Mouse (Mus musculus) stomach, embryonic 16.5 days (tissue): ENCODE data around the gene Pkig. TPM values are rescaled to one million over a fixed set of nuclear protein-coding genes. Genes with fewer than 3 reads are reported as not detected.
"Not testable (repeated sequence)": the region's sequence is repeated elsewhere in the genome, so short reads cannot be mapped to it uniquely, and the experiment has no call there.

Experiments used
- ATAC-seq: fragments of 200-750 bp; cut with Nextera tagmentation; 2 replicates; pipeline ENCODE4 v1.8.0; 2017; ENCODE audit warnings: moderate number of reproducible peaks, moderate TSS enrichment; ENCODE audit not compliant: insufficient read depth, low FRiP score
- H3K27ac ChIP-seq: fragments of 300-500 bp; sonication (generic); 2 replicates; pipeline ENCODE4 v1.5.1; 2014; ENCODE audit warnings: low read length
- H3K27me3 ChIP-seq: fragments of 300-500 bp; sonication (generic); 2 replicates; pipeline ENCODE4 v1.6.1; 2014; ENCODE audit warnings: low read length, control low read depth, mixed read lengths; ENCODE audit not compliant: control insufficient read depth, insufficient read depth
- H3K36me3 ChIP-seq: fragments of 300-500 bp; sonication (generic); 2 replicates; pipeline ENCODE4 v1.6.1; 2014; ENCODE audit warnings: low read length; ENCODE audit not compliant: control insufficient read depth, insufficient read depth
- H3K4me1 ChIP-seq: fragments of 300-500 bp; sonication (generic); 2 replicates; pipeline ENCODE4 v1.6.1; 2014; ENCODE audit warnings: low read length, control low read depth, mixed read lengths; ENCODE audit not compliant: control insufficient read depth, insufficient read depth
- H3K4me2 ChIP-seq: fragments of 300-500 bp; sonication (generic); 2 replicates; pipeline ENCODE4 v1.6.1; 2014; ENCODE audit warnings: low read depth, low read length, mixed read lengths
- H3K4me3 ChIP-seq: fragments of 300-500 bp; sonication (generic); replicated peaks from 2 replicates; pipeline ENCODE4 v1.5.1; 2014; ENCODE audit warnings: mild to moderate bottlenecking, low read length
- H3K9ac ChIP-seq: fragments of 300-500 bp; sonication (generic); 2 replicates; pipeline ENCODE4 v1.6.1; 2014; ENCODE audit warnings: low read length
- H3K9me3 ChIP-seq: fragments of 300-500 bp; sonication (generic); replicated peaks from 2 replicates; pipeline ENCODE4 v1.6.1; 2016; ENCODE audit warnings: low read length, control low read depth; ENCODE audit not compliant: control insufficient read depth
- WGBS: fragments of 180-500 bp; shearing (Covaris S2); extraction: QIAGEN DNeasy Blood & Tissue Kit; methylation state at CpG from one replicate; pipeline ENCODE4 v1.1.7; 2014; 5-methylcytosine and 5-hydroxymethylcytosine counted together
- polyA plus RNA-seq: library from polyadenylated mRNA; unstranded; fragments of >200 nt; fragmentation: Nextera tagmentation; extraction: Ambion mirVana; gene quantifications from 2 replicates; pipeline ENCODE4 v1.2.1, GENCODE M21; 2015

The Pkig gene
- polyA plus RNA-seq, 1 experiment from 2014 or later, result 107 TPM

- H3K4me2 ChIP-seq, result peak overlapping the region; percentile 33
- H3K4me1 ChIP-seq, result peaks cover 38% of the 10 kb centered on the region
- H3K27me3 ChIP-seq, result no peaks in the 10 kb centered on the region
- peak; percentile 72 for ATAC-seq
- no peaks in the 10 kb centered on the region for H3K9me3 ChIP-seq
- H3K9ac ChIP-seq, result peak overlapping the region; percentile 40
- WGBS, result 21% methylated on average over 6 of the region's 6 CpGs
- no peaks in the 10 kb centered on the region for H3K36me3 ChIP-seq
- H3K4me3 ChIP-seq, result no peak overlapping the region; the same call in 1 of the 2 replicates
- H3K27ac ChIP-seq, result peak overlapping the region; percentile 64
These were observed 27.6 kb downstream of the Pkig start for GRCm38 (mm10) chr2:163685761-163686200.

- no peaks in the 10 kb centered on the region for H3K36me3 ChIP-seq
- peak overlapping the region; percentile 33 for H3K4me2 ChIP-seq
- no peak for ATAC-seq
- H3K27me3 ChIP-seq, result no peaks in the 10 kb centered on the region
- H3K27ac ChIP-seq, result peak overlapping the region; percentile 64
- H3K9ac ChIP-seq, result peak overlapping the region; percentile 40
- WGBS, result 59% methylated on average over 5 of the region's 5 CpGs
- H3K4me3 ChIP-seq, result no peak overlapping the region
- H3K9me3 ChIP-seq, result no peaks in the 10 kb centered on the region
- H3K4me1 ChIP-seq, result peaks cover 40% of the 10 kb centered on the region
These were observed 28.0 kb downstream of the Pkig start for GRCm38 (mm10) chr2:163686233-163686632.

- ATAC-seq, result no peak
- Histone ChIP-seq H3K4me1 (peaks cover 44% of the 10 kb centered on the region), H3K4me3 (no peak overlapping the region), H3K27ac (no peak overlapping the region), H3K27me3 (no peaks in the 10 kb centered on the region), H3K9me3 (no peaks in the 10 kb centered on the region), H3K9ac (no peak overlapping the region), H3K4me2 (no peak overlapping the region), H3K36me3 (no peaks in the 10 kb centered on the region)
- WGBS, result 66% methylated on average over 3 of the region's 3 CpGs
These were observed 28.7 kb downstream of the Pkig start for GRCm38 (mm10) chr2:163686886-163687285.

- not testable (repeated sequence) for H3K4me3 ChIP-seq, H3K9me3 ChIP-seq, H3K27me3 ChIP-seq, H3K36me3 ChIP-seq, H3K9ac ChIP-seq, H3K27ac ChIP-seq, ATAC-seq, H3K4me2 ChIP-seq
- WGBS, result 89% methylated on average over 1 of the region's 1 CpGs
- H3K4me1 ChIP-seq, result peaks cover 42% of the 10 kb centered on the region
These were observed 30.2 kb downstream of the Pkig start for GRCm38 (mm10) chr2:163688377-163688776.

GRCm38 (mm10) chr2:163689771-163690170, 31.6 kb downstream of the Pkig start:
- no peaks in the 10 kb centered on the region for H3K36me3 ChIP-seq
- WGBS, result 76% methylated on average over 3 of the region's 3 CpGs
- H3K4me1 ChIP-seq, result peaks cover 47% of the 10 kb centered on the region
- H3K27ac ChIP-seq, result no peak overlapping the region
- H3K9me3 ChIP-seq, result no peaks in the 10 kb centered on the region
- H3K9ac ChIP-seq, result no peak overlapping the region
- H3K27me3 ChIP-seq, result no peaks in the 10 kb centered on the region
- H3K4me2 ChIP-seq, result no peak overlapping the region
- no peak for ATAC-seq
- no peak overlapping the region for H3K4me3 ChIP-seq

- H3K4me1 ChIP-seq, result peaks cover 40% of the 10 kb centered on the region
- H3K4me2 ChIP-seq, result no peak overlapping the region
These were observed 32.5 kb downstream of the Pkig start for GRCm38 (mm10) chr2:163690409-163691304.

GRCm38 (mm10) chr2:163691846-163692605, 33.8 kb downstream of the Pkig start:
- Histone ChIP-seq H3K4me1 (peaks cover 38% of the 10 kb centered on the region), H3K9ac (no peak overlapping the region), H3K4me3 (no peak overlapping the region), H3K27ac (no peak overlapping the region), H3K36me3 (no peaks in the 10 kb centered on the region), H3K27me3 (no peaks in the 10 kb centered on the region), H3K9me3 (no peaks in the 10 kb centered on the region), H3K4me2 (no peak overlapping the region)
- 72% methylated on average over 6 of the region's 6 CpGs for WGBS
- ATAC-seq, result no peak

More at GRCm38 (mm10) chr2:163690409-163691304, 32.5 kb downstream of the Pkig start:
- no peak for ATAC-seq
- Histone ChIP-seq H3K36me3 (no peaks in the 10 kb centered on the region), H3K4me3 (no peak overlapping the region), H3K27me3 (no peaks in the 10 kb centered on the region), H3K9ac (no peak overlapping the region), H3K27ac (no peak overlapping the region), H3K9me3 (no peaks in the 10 kb centered on the region)
- 77% methylated on average over 8 of the region's 8 CpGs for WGBS

GRCm38 (mm10) chr2:163692873-163693612, 34.9 kb downstream of the Pkig start:
- Histone ChIP-seq H3K4me2 (0 out of 2 replicates have a peak overlapping the region, but pooled peaks have one; percentile 36), H3K27ac (peak overlapping the region; percentile 74), H3K4me3 (no peak overlapping the region), H3K36me3 (no peaks in the 10 kb centered on the region), H3K9ac (no peak overlapping the region), H3K27me3 (no peaks in the 10 kb centered on the region), H3K4me1 (peaks cover 47% of the 10 kb centered on the region), H3K9me3 (no peaks in the 10 kb centered on the region)
- WGBS, result 69% methylated on average over 3 of the region's 3 CpGs
- ATAC-seq, result no peak
